Mouse (Mus musculus) bone marrow, adult 2 months (tissue): ENCODE results near the gene Pnp.

ENCODE experiments used
- CTCF ChIP-seq: fragments of 200-500 bp; IDR thresholded peaks from 2 replicates; pipeline ENCODE4 v1.5.1; 2011; ENCODE audit warnings: low read length, control low read depth; ENCODE audit not compliant: control insufficient read depth, insufficient read depth
- POLR2A ChIP-seq: fragments of 200-500 bp; IDR thresholded peaks from 2 replicates; pipeline ENCODE4 v1.6.1; 2011; ENCODE audit warnings: low read depth, mild to moderate bottlenecking, control low read depth, low read length, borderline replicate concordance; ENCODE audit not compliant: control insufficient read depth

DNA sequence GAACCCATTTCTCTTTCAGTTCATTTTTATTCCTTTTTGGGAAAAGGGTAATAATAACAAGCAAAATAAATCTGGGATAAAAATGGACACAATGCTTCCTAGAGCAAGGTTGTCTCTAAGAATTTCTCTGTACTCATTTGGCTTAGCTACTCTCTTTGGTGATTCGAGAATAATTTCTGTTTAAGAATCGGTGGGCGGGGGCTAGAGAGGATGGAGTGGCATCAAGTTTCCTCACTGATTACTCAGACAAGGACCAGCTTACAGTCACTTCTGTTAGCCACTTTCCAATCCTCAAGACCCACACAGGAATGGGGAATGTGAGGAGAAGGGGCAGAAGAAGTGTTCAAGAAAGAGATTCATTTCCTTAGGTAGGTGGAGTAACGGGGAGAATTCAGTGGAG, 77.9 kb downstream of the Pnp start:
- TF ChIP-seq POLR2A (no peak), CTCF (no peak)
